Mouse (Mus musculus) frontal cortex, adult 2 months (tissue): Measurements from ENCODE around the gene Sept9. TPM values are rescaled to one million over a fixed set of nuclear protein-coding genes. Genes with fewer than 3 reads are reported as not detected.

ENCODE experiments used
- DNase-seq, 2 experiments: peaks; one replicate each; pipeline ENCODE4 v3.0.0; 2022; ENCODE audit warnings: low spot score in 1 of 2; ENCODE audit errors: extremely low spot score in 1 of 2
- polyA plus RNA-seq: library from polyadenylated mRNA; depleted of rRNA; stranded (reverse); fragments of >200 nt; gene quantifications from 2 replicates; pipeline ENCODE4 v1.2.3, GENCODE M21; 2012

Gene Sept9
- polyA plus RNA-seq, 1 experiment = 33.4 TPM

DNA sequence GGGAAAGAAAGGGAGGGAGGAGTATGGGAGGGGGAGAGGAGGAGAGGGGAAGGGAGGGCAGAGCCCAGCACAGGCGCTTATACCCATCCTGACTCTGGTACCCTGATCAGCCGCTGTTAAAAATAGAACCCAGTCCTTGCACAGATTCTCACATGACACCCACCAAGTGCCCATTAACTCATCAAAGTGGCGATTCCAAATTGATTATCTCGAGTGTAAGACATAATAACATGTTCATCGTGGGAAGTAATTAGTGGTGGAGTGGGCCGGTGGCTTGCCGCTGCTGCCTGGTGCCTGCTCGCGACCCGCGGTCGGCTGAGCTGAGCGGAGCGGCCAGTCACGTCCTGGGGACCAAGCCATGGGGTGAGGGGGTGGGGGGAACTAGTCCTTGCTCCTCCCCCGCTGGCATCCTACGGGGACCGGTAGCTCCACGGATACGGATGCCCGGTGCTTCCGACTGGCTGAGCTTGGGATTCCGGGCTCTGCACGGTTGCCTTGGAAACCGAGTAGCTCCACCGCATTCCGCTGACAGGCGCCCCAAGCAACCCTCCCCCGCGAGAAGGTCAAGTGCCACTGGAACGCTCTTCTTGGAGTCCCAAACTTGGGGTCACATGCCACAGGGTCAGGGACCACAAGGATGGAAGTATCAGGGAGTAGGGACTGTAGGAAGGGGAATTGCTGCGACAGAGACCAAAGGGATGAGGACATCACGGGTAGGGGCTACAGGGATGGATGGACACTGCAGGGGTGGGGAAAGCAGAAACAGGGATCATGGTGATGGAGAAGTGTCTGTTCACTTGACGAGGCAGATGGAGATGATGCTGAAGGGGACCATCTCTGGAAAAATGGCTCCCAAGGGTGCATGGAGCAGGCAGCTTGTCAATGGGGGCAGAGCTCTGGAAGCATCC is 195.0 kb downstream of the Sept9 start:
- DNase-seq = peak; percentile 55 to 78

DNA sequence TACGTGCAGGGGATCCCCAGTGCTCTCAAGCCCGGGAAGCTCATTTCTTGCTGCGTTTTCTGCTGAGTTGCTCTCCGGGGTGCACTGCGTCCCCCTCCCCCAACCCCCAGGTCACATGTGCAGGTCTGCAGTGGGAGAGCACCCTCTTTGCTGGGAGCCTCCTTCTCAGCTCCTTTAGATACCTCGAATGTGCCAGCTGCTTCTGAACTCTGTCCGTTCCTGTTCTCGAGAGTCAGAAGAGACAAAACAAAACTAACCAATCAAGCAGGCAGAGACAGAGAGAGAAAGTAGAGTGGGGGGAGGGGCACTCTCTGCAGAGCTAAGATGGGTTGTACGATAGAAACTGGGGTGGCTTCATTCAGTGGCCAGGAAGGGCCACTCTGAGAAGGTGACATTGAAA is 195.8 kb downstream of the Sept9 start:
- DNase-seq = peak in 1 of 2 experiments; percentile 59

GRCm38 (mm10) chr11:117396929-117397328 is 197.5 kb downstream of the Sept9 start:
- DNase-seq = no peak

- no peak for DNase-seq
These were observed 198.3 kb downstream of the Sept9 start for GRCm38 (mm10) chr11:117397755-117398154.

- DNase-seq = no peak
These were observed 198.7 kb downstream of the Sept9 start for GRCm38 (mm10) chr11:117398191-117398590.

DNA sequence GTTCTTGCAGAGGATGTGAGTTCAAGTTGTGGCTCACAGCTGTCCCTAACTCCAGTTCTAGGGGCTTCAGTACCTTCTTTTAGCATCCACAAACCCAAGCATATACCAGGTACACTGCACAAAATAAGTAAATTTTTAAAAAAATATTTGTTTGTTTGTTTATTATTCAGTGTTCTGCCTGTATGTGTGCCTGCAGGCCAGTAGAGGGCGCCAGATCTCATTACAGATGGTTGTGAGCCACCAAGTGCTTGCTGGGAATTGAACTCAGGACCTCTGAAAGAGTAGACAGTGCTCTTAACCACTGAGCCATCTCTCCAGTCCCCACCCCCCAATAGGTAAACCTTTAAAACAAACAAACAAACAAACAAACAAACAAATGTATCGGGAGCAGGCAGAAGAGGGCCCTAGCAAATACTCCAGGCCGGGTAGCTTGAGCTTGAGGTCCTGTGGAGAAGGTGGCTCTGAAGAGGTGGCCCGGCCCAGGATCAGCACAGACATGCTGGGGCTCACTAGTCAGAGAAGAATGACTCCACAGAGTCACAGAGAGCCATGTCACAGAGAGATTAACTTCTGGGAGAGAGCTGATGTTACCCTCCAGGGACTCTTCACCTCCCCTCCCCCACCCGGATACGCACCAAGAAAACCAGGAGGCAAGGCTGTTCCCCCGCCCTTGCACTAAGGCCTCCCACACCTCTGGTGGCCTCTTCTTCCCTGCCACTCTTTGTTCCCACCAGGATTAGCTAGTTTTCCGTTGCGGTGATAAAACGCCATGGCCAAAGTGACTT is 202.3 kb downstream of the Sept9 start:
- DNase-seq = no peak

DNA sequence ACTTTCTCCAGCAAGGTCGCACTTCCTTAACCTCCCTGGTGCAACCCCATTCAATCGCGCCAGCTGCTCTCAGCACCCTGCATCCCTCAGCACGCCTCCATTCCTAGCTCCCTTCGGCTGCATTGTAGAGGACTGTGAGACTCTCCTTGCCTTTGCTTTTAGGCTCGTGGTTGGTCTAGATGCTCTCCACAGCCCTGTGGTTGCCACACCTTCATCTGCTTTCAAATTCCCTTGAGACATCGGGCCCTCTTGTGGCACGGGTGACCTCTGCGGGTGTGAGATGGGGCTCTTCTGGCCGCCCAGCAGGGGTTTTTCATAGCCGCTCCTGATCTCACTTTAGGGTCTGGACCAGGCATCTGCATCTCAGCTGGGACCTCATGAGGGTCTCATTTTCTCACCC is 203.1 kb downstream of the Sept9 start:
- no peak for DNase-seq

GRCm38 (mm10) chr11:117403073-117403472 is 203.6 kb downstream of the Sept9 start:
- no peak for DNase-seq

- no peak for DNase-seq
These were observed 204.3 kb downstream of the Sept9 start for GRCm38 (mm10) chr11:117403781-117404180.

GRCm38 (mm10) chr11:117406711-117407110 is 207.2 kb downstream of the Sept9 start:
- no peak for DNase-seq

- no peak for DNase-seq
These were observed 207.7 kb downstream of the Sept9 start for GRCm38 (mm10) chr11:117407196-117407595.

DNA sequence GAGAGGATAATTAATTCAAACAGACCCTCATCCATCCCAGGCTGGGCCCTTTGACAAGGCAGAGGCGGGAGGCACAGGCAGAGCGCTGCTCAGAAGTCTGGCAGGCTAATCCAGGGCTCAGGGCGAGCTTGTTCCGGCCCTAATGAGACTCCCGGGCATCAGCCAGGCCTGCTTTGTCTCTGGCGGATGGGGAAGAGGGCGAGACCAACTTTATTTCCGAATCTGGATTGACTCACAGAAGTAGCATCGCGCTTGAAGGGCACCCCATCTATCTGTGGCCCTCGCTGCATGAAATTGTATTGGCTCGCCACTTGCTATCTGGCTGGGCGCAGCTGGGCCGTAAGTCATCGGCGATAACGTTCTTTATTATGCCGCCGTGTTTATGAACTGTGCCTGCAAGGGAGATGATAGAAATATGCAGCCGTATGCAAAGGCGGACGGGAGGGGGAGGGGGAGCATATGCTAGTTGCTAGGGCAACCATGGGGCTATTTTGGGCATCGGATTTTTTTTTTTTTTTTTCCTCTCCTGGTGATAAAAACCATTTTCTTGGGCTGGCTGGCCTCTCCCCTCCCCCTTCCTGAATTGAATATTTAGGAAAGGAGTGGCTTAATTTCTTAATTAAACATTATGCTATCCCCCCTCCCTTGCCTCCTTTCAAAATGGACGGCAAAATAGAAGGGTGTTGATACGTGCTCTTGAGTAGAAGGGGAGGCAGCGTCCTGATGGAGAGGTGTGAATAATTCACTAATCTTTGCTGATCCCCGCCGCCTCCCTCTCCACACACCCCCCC is 208.4 kb downstream of the Sept9 start:
- peak; percentile 63 to 87 for DNase-seq

DNA sequence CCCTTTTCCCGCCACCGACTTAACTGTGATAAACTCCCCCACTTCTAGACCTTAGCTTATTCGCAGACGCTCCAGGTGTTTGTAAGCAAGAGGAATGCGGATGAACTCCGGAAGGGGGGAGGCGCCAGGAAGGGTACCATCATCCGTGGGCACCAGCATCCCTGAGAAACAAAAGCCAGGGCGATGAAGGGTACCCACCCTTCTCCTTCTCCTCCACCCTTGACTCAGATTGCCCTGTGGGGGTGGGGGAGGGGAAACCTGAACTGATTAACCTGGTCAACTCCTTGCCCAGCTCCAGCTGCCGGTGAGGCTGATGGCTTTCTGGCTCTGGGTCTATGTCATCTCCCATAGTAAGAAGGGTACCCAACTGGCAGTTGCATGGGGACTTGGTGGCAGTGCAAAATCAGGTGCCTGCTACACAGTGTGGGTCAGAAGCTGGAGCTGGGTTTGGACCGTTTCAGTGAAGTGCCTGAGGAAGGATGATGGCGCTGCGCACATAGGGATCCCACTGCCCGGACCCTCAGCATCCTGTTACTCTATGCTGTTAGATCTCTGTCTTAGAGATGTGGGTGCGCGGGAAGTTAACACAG is 209.1 kb downstream of the Sept9 start:
- DNase-seq = peak in 1 of 2 experiments; percentile 31

DNA sequence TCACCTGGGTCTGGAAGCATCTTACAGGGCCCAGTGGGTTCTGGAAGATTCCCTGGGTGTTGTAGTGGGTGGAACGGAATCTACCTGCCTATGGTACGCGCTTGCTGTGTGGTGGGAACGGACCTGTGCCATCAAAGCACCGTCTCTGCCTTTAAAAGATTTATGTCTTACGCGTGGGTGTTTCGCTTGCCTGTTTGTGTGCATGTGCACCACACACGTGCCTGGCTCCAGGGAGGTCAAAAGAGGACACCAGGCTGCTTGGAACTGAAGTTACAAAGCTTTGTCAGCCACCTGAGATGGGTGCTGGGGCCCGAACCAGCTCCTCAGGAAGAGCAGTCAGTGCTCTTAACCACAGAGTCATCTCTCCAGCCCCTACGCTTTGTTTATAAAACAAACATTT is 209.9 kb downstream of the Sept9 start:
- peak in 1 of 2 experiments; percentile 39 for DNase-seq

DNA sequence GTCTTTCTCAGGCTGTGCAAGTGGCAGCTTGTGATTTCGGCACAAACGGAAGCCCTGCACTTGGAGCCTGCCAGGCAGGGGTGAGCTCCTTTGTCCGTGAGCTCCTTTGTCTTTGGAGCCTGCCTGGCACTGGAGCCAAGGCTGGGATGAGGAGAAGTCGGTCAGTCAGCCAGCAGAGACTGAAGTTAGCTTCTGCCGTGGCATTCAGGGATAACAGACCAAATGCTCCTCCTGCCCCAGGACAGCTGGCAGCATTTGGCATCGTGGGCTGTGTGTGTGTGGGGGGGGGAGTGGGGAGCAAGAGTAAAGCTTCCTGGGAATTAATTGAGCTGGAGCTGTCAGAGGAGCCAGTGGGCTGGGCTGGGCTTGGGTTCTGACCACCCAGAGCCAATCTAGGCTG is 210.6 kb downstream of the Sept9 start:
- peak in 1 of 2 experiments; percentile 33 for DNase-seq

- DNase-seq = no peak
These were observed 212.2 kb downstream of the Sept9 start for GRCm38 (mm10) chr11:117411663-117412062.
